Mouse (Mus musculus): Measurements from ENCODE around the gene Moxd2. TPM values are rescaled to one million over a fixed set of nuclear protein-coding genes. Genes with fewer than 3 reads are reported as not detected.

Gene Moxd2
- not detected for total RNA-seq (2021)
- long read RNA-seq, experiment 1: 0 reads
- long read RNA-seq, experiment 2: 0 reads

GRCm38 (mm10) chr6:40887394-40887793 is at the start of gene Moxd2:
TSS of gene Moxd2 (minus strand) at chr6:40887494.
- no peak for DNase-seq (ENCODE audit: low spot score in 2 of 2)

- DNase-seq (ENCODE audit: low spot score in 2 of 2): no peak
These were observed 32.7 kb upstream of the Moxd2 start for GRCm38 (mm10) chr6:40919954-40920353.

GRCm38 (mm10) chr6:40900287-40900686 is 13.0 kb upstream of the Moxd2 start, which contains the start of gene Prss58:
TSS of gene Prss58 (minus strand) at chr6:40900387.
- no peak for DNase-seq (ENCODE audit: low spot score in 2 of 2)

- no peak for DNase-seq (ENCODE audit: low spot score in 2 of 2)
These were observed 7.4 kb upstream of the Moxd2 start for GRCm38 (mm10) chr6:40894716-40895115.

- DNase-seq (ENCODE audit: low spot score in 2 of 2): peak; percentile 30 to 33
These were observed 6.3 kb upstream of the Moxd2 start for GRCm38 (mm10) chr6:40893577-40893976.

GRCm38 (mm10) chr6:40891754-40892153 is 4.5 kb upstream of the Moxd2 start:
- DNase-seq (ENCODE audit: low spot score in 2 of 2): no peak

GRCm38 (mm10) chr6:40890973-40891372 is 3.7 kb upstream of the Moxd2 start:
- no peak for DNase-seq (ENCODE audit: low spot score in 2 of 2)

- DNase-seq (ENCODE audit: low spot score in 2 of 2): no peak
These were observed 42.0 kb downstream of the Moxd2 start for GRCm38 (mm10) chr6:40845283-40845682.

Other genes starting within 250 kb of the Moxd2 start
- not detected for gene Prss58, start 12.9 kb upstream of the Moxd2 start, total RNA-seq (2021)
- not detected for gene 1700074P13Rik, start 53.1 kb upstream of the Moxd2 start, total RNA-seq (2021)
- gene Gm4744, start 64.4 kb upstream of the Moxd2 start, total RNA-seq (2021): not detected
- gene 1810009J06Rik, start 77.3 kb upstream of the Moxd2 start, total RNA-seq (2021): not detected
- not detected for gene Gm2663, start 112.0 kb upstream of the Moxd2 start, total RNA-seq (2021)
- gene 2210010C04Rik, start 148.0 kb upstream of the Moxd2 start, total RNA-seq (2021): not detected